Mouse (Mus musculus): ENCODE data around the gene Cracr2b. TPM values are rescaled to one million over a fixed set of nuclear protein-coding genes. Genes with fewer than 3 reads are reported as not detected.
"Not testable (repeated sequence)": the region's sequence is repeated elsewhere in the genome, so short reads cannot be mapped to it uniquely, and the experiment has no call there.

The Cracr2b gene
- polyA plus RNA-seq, 3 experiments from 2014 or later = not detected

GRCm38 (mm10) chr7:141433517-141434400 lies 27.1 kb upstream of the Cracr2b start:
- ATAC-seq = no peak

DNA sequence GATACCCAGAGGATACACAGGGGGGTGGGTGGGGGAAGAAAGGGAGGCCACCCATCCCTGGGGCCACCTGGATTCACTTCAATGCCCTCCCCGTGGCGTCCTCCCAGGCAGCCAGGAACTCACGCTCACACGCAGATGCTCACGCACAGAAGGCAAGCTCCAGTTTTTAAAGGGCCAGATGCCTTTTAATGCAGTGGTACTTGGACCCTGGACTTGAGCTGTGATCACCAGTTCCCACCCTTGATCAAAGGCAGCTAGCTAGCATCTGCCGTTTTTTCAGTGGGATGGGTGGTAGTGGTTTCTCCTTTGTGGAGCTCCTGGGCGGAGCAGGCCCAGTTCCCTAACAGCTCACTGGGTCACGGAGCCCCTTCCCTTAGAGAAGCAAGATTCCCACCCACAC lies 26.4 kb upstream of the Cracr2b start:
- no peak for ATAC-seq

- peak; percentile 63 for ATAC-seq
Observed at GRCm38 (mm10) chr7:141435129-141435855, 25.6 kb upstream of the Cracr2b start.

DNA sequence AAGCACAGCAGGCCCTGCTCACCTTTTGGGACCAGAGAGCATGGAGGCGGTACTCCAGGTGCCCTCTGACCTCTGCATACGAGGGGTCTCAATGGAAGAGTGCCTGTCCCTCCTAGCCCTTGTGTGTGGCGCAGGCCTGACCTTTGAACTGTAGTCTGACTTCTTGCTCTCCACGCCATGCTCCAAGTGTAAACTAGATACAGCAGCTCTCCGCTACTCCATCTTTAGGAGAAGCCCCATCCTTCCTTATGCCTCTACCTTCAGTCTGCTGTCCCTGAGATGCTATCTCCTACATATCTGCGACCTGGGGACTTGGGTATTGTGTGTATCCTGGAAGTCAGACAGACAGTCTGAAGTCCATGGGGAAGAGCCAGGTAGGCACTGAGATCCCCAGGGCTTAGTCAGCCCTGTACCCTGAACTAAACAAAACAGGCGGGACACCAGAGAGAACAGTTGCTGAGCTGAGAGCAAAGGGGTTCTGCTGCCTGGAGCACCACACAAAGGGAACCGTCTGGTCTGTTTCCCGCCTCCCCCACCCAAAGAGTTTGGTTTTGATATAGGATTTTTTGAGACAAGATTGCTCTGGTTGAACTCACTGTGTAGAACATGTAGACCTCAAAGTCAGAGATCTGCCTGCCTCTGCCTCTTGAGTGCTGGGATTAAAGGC lies 24.9 kb upstream of the Cracr2b start:
- no peak for ATAC-seq

DNA sequence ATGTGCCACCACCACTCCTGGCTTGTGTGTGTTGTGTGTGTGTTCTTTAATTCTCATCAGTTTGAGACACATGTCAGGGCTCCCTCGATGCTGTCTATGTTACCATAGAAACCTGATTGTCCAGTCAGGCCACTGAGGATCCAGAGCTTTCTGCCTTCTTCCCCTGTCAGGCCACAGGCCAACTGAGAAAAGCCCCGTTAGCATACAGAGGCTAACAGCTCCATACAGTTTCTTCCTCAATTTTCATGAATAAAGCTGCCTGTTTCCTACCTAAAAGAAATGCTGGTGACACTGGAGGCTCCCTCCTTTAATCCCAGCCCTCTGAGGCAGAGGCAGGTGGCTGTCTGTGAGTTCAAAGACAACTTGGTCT lies 24.4 kb upstream of the Cracr2b start:
- ATAC-seq = no peak

GRCm38 (mm10) chr7:141437178-141438120 lies 23.4 kb upstream of the Cracr2b start, which contains the start of gene Slc25a22:
Slc25a22 (minus strand) TSS chr7:141437892.
- peak; percentile 84 for ATAC-seq

DNA sequence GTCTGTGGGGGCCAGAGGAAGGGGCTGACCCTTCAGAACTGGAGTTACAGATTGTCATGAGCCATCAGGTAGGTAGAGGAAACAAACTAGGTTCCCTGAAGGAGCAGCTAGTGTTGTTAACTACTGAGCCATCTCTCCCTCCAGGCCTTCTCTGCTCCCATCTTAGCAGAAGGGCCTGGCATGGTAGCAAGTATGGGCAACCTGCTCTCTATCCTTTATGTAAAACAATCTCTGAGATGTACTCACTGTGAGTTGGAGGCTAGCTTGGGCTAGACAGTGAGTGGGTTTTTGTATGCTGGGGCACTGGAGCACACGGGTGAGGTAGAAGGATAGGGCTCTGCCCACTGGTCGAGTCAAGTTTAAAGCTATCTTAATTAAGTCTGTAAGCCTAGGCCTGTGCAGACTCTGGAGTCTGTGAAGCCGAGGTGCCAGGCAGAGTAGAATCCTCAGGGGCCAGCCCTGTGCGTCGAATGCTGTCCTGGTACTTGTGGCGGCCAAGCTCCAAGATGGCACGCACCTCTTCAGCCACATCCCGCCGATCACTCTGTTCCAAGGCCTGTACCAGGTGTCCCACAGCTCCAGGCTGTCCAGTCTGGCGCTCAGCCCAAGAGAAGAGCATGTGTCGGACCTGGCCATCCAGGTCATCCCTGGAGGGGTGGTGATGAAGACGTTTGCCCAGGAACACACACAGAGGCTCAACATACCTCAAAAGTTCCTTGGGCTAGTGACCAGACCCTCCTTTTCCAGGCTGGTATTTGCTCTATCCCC lies 22.5 kb upstream of the Cracr2b start:
- no peak for ATAC-seq

DNA sequence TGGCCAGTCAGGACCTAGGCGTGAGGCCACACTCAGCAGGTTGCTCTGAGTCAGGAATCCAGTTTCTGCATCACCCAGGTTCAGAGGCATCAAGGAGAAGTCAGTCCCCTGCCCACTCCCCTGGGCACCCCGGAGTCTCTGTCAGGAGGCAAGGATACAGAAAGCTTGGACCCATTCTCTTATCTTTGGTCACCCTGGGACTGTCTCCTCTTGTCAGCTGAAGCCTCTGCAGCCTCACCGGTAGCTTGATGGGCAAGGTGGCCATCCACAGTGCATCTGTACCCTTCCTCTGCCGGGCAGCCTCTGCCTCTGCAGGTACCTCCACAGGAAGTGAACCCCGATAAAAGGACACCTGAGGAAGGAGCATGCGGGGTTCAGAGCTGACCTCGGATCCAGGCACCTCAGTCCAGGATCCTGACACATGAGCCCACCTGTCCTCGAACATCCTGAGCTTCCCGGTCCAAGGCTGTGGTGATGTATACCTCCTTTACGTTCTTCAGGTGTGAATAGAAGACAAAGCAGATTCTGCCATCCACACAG lies 21.7 kb upstream of the Cracr2b start:
- ATAC-seq = no peak

DNA sequence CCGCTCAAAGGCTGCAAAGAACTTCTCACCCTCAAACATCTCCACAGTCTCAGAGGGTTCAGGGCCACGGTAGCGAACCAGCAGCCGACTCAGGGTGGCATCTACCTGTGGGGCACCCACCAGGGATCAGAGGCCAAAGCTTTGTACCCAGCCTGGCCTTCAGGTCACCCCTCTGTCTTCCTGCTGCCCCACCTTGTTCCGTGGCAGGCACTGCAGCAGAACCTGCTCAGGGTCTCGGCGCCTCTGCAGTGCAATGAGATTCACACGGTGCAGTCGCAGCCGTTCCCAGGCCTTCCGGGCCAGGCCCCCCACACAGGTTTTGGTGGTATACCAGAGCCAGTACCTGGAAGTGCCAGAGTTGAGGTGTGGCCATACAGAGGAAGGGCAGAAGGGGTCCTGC lies 21.1 kb upstream of the Cracr2b start:
- no peak for ATAC-seq

DNA sequence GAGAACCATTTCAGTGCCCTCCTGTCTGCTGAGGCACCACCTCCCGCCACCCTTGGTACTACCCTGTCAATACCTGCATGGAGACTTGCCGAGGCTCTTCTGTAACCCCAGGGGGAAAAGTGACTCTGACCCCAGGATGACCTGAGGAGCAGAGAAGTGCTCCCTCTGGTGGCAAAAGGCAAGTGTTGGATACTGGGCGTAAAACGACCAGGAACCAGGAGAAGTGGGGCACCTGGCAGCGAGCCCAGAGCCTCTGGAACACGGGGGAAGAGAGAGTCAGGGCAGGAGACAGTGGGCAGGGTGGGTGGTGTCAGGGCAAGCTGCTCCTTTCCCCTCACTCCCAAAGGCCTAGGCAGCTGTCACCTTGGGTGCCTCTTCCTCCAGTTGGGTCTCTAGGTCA lies 20.3 kb upstream of the Cracr2b start:
- no peak for ATAC-seq

GRCm38 (mm10) chr7:141441460-141441859 lies 19.4 kb upstream of the Cracr2b start:
- ATAC-seq = no peak

DNA sequence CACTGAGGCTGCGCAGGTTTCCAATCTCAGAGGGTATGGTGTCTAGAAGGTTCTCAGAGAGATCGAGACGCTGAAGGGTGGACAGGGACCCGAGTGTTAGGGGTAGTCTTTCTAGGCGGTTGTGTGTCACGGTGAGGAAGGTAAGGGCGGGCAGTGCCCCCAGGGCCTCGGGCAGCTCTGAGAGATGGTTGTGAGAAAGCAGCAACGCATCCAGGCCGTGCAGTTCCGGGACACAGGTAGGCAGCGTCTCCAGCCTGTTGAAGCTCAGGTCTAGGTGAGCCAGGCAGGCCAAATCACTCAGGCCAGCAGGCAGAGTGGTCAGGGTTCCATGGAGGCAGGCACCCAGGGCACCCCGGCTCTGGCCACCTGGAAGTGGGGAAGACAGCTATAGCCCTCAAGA lies 18.7 kb upstream of the Cracr2b start:
- ATAC-seq = no peak

DNA sequence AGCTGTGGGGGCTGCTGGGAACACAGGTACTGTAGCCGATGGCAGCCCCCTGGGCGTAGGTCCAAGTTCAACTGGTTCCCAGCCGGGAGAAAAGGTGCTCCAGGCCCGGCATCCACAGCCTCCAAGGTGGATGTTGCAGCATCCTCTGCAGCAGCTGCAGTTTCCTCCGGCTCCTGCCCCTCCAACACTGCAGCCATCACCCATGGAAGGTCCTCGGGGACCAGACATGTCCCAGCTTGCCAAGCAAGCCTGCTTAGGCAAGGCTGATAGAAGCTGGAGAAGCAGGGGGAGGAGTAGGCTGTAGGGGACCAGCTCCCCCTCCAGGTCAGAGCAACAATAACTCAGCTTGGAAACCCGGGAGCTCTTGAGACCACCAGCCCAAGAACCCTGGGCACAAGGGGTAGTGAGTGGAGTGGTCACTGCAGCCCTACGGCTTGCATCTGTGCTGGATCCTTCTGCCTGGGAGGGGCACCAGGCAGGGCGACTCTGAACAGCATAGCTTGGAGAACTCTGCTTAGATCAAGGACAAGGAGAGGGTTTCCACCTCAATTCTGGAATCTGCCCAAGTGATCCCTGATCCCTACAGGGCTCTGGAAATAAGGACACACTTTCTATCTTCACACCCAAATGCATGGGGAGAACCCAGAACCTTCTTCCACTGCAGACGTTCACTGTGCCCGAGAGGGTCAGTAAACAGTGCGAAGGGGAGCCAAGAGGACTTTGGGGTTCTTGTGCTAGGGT lies 17.6 kb upstream of the Cracr2b start:
- no peak for ATAC-seq

DNA sequence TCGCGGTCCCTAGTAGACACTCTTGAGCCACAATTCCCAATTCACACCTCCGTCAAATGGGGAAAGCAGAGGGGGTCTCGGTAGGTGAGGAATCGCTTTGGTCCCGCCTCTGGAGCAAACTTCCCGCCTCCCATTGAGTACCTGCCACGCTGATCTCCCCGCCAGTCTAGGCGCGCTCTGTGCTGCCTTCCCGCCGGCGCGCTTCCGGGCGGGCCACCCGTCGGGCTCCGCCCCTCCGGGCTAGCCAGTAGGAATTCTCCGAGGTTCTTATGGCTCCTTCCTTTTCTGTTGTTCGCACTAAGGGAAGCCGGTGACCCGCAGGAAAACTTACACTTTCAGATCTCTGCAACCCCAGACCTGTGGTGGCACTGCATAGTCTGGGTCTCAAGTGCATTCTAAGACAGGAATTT lies 17.1 kb upstream of the Cracr2b start, which contains the start of gene Pidd1:
Gene Pidd1 (minus strand): TSS at position 198 of the 410 bp plus-strand sequence.
- peak; percentile 36 for ATAC-seq

GRCm38 (mm10) chr7:141446374-141446773 lies 14.5 kb upstream of the Cracr2b start:
- ATAC-seq = not testable (repeated sequence)

GRCm38 (mm10) chr7:141447110-141447991 lies 13.5 kb upstream of the Cracr2b start, which contains the start of gene Rplp2:
Rplp2 (plus strand) TSS chr7:141447370.
- peak; percentile 89 for ATAC-seq

GRCm38 (mm10) chr7:141451928-141452327 lies 9.0 kb upstream of the Cracr2b start:
- no peak for ATAC-seq

DNA sequence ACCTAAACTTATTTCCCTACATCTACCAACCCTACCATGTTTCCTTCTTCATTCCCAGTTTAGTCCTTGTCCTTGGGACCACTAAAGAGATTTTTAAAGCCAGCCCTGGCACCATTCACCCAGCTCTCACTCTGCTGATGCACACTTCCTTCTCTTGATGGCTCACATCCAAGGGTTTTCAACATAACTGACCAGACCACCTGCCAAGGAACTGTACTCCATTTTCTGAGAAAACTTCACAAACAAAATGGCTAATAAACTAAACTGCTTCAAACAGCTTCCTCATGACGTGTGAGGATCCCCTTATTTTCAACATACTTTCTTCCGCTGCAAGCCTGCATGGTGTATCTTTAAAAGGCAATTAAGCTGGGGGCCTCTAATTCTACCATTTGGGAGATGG lies 7.3 kb upstream of the Cracr2b start:
- no peak for ATAC-seq

GRCm38 (mm10) chr7:141454967-141455551 lies 5.8 kb upstream of the Cracr2b start, which contains the start of gene Pnpla2:
Pnpla2 (plus strand) TSS chr7:141455198.
- peak; percentile 88 for ATAC-seq

Measured in inflammation-experienced regulatory T-cells, adult 6 months (primary cell).